Mouse (Mus musculus) CD4-positive naive resting alpha-beta T cell, adult 76 days (primary cell): Measurements from ENCODE around the gene Gm8922. TPM values are rescaled to one million over a fixed set of nuclear protein-coding genes. Genes with fewer than 3 reads are reported as not detected.

Source experiments
- total RNA-seq: library from RNA; stranded (reverse); gene quantifications from one replicate; pipeline ENCODE4 v1.2.4, GENCODE M21; 2023

The Gm8922 gene
- total RNA-seq, result not detected

GRCm38 (mm10) chr5:11681659-11682058 lies at the start of gene Gm8922:
TSS of gene Gm8922 (plus strand) at chr5:11681959.

Other genes with a start within 250 kb of the Gm8922 start
- gene Gm8906, start 179.3 kb upstream of the Gm8922 start, total RNA-seq, result not detected
- gene Gm6460, start 87.0 kb upstream of the Gm8922 start, total RNA-seq, result not detected
- gene Gm8926, start 88.6 kb downstream of the Gm8922 start, total RNA-seq, result not detected
- not detected for gene Gm6465, start 163.6 kb downstream of the Gm8922 start, total RNA-seq
- gene 4933402N22Rik, start 236.1 kb downstream of the Gm8922 start, total RNA-seq, result not detected